Mouse (Mus musculus) lung, embryonic 15.5 days (tissue): ENCODE data around the gene Tgfbr3. TPM values are rescaled to one million over a fixed set of nuclear protein-coding genes. Genes with fewer than 3 reads are reported as not detected.
A peak's percentile ranks its signal among the peaks of the same experiment; 100 is the strongest.

Experiments used
- ATAC-seq: fragments of 200-750 bp; cut with Nextera tagmentation; 2 replicates; pipeline ENCODE4 v1.8.0; 2017; ENCODE audit warnings: moderate number of reproducible peaks, borderline replicate concordance; ENCODE audit not compliant: low FRiP score, low TSS enrichment; ENCODE audit errors: extremely low read depth
- H3K27ac ChIP-seq: fragments of 300-500 bp; sonication (generic); 2 replicates; pipeline ENCODE4 v1.5.1; 2015; ENCODE audit warnings: moderate library complexity, mild to moderate bottlenecking, inconsistent platforms
- H3K27me3 ChIP-seq: fragments of 300-500 bp; sonication (generic); 2 replicates; pipeline ENCODE4 v1.6.1; 2015; ENCODE audit warnings: inconsistent platforms
- H3K36me3 ChIP-seq: fragments of 300-500 bp; sonication (generic); 2 replicates; pipeline ENCODE4 v1.6.1; 2015; ENCODE audit warnings: inconsistent platforms
- H3K4me1 ChIP-seq: fragments of 300-500 bp; sonication (generic); 2 replicates; pipeline ENCODE4 v1.6.1; 2015; ENCODE audit warnings: inconsistent platforms
- H3K4me2 ChIP-seq: fragments of 300-500 bp; sonication (generic); 2 replicates; pipeline ENCODE4 v1.6.1; 2015; ENCODE audit warnings: inconsistent platforms, mild to moderate bottlenecking, moderate library complexity
- H3K4me3 ChIP-seq: fragments of 300-500 bp; sonication (generic); 2 replicates; pipeline ENCODE4 v1.5.1; 2015; ENCODE audit warnings: mild to moderate bottlenecking, inconsistent platforms
- H3K9ac ChIP-seq: fragments of 300-500 bp; sonication (generic); 2 replicates; pipeline ENCODE4 v1.6.1; 2015; ENCODE audit warnings: inconsistent platforms
- H3K9me3 ChIP-seq: fragments of 300-500 bp; sonication (generic); 2 replicates; pipeline ENCODE4 v1.6.1; 2016; ENCODE audit warnings: inconsistent platforms
- WGBS: fragments of 180-500 bp; shearing (Covaris S2); methylation state at CpG from one replicate; pipeline ENCODE4 v1.1.7; 2015; 5-methylcytosine and 5-hydroxymethylcytosine counted together
- polyA plus RNA-seq: library from polyadenylated mRNA; unstranded; fragments of >200 nt; fragmentation: Nextera tagmentation; extraction: Ambion mirVana; gene quantifications from 2 replicates; pipeline ENCODE4 v1.2.1, GENCODE M21; 2015

Tgfbr3 gene
- polyA plus RNA-seq, 1 experiment from 2014 or later = 22.2 TPM

DNA sequence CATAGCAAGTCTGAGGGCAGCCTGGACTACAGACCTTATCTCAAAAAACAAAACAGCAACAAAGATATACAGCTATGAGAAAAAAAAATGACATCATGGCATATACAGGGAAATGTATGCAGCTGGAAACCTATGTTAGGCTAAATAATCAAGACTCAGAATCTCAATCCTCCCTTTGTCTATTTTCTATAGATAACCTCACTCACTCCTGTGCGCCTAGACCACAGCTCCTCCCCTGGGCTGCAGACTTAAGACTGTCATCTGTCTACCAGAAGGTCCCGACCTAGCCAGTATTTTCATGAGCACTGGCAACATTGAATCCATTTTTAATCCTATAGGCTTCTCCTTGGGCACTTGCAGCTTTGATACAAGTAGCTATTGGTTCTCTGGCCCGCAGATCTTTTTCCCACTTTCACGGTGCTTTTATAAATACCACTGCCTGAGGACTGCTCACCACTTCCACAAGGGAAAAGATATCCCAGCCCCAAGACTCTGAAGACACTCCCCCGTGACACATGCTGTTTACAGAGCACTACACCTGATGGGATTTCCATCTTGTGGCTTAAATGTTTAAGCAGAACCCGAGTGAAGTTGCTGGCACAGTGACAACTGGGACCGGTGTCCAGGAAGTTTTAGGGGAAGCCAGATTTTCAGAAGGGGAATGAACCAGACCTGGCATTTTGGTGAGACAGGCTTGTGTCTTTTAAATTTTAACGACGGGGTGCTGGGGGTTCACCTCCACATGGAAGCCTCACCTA is 138.7 kb downstream of the Tgfbr3 start:
- no peak overlapping the region for H3K4me3 ChIP-seq
- no peak overlapping the region for H3K4me2 ChIP-seq
- no peak overlapping the region for H3K27ac ChIP-seq
- peaks cover 39% of the 10 kb centered on the region for H3K4me1 ChIP-seq
- ATAC-seq = no peak
- H3K36me3 ChIP-seq = no peaks in the 10 kb centered on the region
- H3K27me3 ChIP-seq = no peaks in the 10 kb centered on the region
- WGBS = 37% methylated on average over 9 of the region's 9 CpGs
- H3K9ac ChIP-seq = no peak overlapping the region
- H3K9me3 ChIP-seq = no peaks in the 10 kb centered on the region

DNA sequence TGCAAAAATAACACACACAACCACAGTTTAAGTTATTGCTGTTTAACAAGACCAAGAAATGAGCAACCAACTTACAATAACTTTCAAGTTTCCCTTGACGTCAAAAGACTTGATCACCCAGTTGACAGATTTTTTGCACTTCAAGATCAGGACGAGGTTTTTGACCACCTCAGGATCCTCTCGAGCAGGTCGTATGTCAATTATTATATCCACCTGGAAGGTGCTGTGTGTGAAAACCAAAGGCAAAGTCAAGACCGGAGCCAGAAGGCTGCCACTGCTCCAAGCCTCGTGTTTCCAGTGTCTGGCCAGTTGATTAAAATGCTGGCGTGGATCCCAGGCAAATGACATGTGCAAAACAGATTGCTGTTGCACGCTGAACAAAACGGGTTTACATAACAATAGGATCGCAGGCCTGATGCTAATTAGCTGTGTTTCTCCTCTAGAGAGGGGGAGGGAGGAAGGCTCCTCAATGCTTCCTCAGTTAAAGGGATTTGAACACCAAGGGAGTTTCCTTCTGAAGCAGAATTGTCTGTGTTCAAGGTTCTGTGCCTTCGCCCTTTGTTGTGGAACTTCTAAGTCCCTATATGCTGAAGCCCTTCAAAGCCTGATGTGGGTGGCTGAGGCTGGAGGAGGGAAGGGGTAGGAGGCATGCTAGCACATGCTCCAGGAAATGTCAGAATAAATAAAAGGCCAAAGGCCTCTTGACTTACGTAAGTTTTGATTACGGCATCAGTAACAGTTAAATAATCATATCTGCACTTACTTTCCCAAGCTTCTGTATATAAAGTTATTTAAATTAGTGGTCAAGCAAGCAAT is 141.3 kb downstream of the Tgfbr3 start:
- H3K4me3 ChIP-seq = no peak overlapping the region
- no peaks in the 10 kb centered on the region for H3K27me3 ChIP-seq
- no peak overlapping the region for H3K9ac ChIP-seq
- no peaks in the 10 kb centered on the region for H3K9me3 ChIP-seq
- peak overlapping the region; percentile 49 for H3K27ac ChIP-seq
- no peak overlapping the region for H3K4me2 ChIP-seq
- WGBS = 44% methylated on average over 13 of the region's 13 CpGs
- peaks cover 39% of the 10 kb centered on the region for H3K4me1 ChIP-seq
- ATAC-seq = peak; percentile 53; the same call in 1 of the 2 replicates
- H3K36me3 ChIP-seq = no peaks in the 10 kb centered on the region

DNA sequence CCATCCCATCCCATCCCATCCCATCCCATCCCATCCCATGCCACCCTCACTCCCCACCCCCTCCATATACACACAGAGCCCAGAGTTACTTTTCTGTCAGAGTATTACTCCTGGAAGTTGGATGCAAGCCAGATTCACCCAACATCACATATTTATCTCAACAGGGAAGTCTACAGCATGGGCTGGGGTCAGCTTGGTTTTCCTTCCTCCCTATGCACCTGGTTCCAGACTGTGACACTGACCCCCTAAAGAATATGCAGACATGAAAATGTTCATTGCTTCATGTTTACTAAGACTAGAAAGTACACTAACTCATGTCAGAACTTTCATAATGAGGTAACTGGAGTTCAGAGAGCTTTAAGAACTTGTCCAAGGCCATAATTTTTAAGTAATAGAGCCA is 142.0 kb downstream of the Tgfbr3 start:
- Histone ChIP-seq H3K4me2 (no peak overlapping the region), H3K9me3 (no peaks in the 10 kb centered on the region), H3K4me1 (peaks cover 39% of the 10 kb centered on the region), H3K4me3 (no peak overlapping the region), H3K27me3 (no peaks in the 10 kb centered on the region), H3K9ac (no peak overlapping the region), H3K27ac (no peak overlapping the region), H3K36me3 (no peaks in the 10 kb centered on the region)
- no peak for ATAC-seq

DNA sequence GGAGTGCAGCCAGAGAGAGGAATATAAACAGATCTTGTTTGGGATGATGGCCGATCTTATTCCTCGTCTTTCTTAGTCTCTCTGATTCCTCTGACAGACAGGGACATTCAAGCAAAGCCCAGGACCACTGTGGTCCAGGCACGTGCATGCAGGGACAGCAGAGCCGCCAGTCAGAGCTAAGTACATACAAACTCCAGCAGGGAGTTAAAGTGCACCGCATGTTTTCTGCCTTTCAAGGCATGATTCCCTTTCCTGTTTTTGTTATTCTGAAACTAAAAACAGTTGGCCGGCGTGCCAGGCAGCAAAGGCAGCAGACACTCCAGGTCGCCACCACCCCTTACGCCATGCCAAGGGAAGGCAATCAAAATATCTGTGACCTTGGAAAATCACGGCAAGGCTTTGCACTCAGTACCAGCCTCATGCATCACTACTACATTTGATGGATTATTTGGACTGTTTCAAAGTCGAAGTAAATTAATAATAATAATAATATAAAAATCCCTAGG is 143.3 kb downstream of the Tgfbr3 start:
- Histone ChIP-seq H3K27me3 (no peaks in the 10 kb centered on the region), H3K36me3 (no peaks in the 10 kb centered on the region; the same call in 1 of the 2 replicates), H3K9ac (no peak overlapping the region), H3K4me2 (no peak overlapping the region), H3K9me3 (no peaks in the 10 kb centered on the region), H3K27ac (no peak overlapping the region), H3K4me1 (peaks cover 30% of the 10 kb centered on the region), H3K4me3 (no peak overlapping the region)
- WGBS = 59% methylated on average over 11 of the region's 11 CpGs
- ATAC-seq = no peak

DNA sequence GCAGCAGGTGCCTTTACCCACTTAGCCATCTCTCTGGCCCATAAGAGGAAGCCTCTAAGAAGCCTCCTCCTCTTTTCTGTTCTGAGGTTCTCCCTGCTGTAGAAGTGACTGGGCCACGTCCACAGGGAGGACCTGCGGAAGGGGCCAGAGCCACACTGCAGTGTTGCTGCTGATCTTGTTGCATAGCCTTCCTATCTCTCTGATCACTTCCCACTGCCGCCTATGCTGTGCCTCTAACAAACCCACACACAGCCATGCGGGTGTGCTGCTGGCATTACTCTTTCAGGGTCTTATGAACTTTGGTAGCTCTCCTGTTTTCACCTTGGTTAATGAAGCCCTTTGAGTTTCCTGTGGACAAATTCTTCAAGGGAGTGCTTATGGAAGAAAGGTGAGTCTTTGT is 144.3 kb downstream of the Tgfbr3 start:
- H3K4me3 ChIP-seq = no peak overlapping the region
- H3K9ac ChIP-seq = no peak overlapping the region
- H3K27ac ChIP-seq = no peak overlapping the region
- H3K4me2 ChIP-seq = no peak overlapping the region
- no peak for ATAC-seq
- peaks cover 3% of the 10 kb centered on the region; the same call in 1 of the 2 replicates for H3K36me3 ChIP-seq
- H3K27me3 ChIP-seq = no peaks in the 10 kb centered on the region
- H3K9me3 ChIP-seq = no peaks in the 10 kb centered on the region
- 85% methylated on average over 4 of the region's 4 CpGs for WGBS
- H3K4me1 ChIP-seq = peaks cover 25% of the 10 kb centered on the region

DNA sequence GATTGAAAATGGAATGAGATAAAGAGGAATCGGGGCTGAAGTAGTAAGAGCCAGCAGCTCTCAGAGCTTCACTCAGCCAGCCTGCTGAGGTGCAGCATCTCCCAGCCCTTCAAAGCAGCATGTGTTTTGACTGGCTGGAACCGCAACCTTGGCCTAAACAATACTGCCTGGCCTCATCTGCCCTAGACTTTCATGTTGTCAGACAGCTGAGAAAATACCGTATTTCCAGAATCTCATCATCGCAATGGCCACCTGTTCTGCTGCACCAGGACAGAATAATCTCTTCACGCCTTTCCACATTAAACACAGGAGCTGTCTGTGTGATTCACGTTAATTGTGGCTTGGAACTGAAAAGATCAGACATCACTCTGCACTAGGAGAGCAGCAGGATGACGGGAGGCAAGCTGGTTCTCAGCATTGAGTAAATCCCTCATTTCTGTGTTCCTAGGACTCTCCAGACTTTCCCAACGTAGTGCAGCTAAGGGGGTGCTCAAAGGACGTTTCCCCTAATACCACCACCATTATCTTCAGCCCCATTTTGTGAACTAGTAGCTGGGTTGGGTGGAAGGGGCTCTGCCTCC is 145.1 kb downstream of the Tgfbr3 start:
- no peak for ATAC-seq
- H3K4me1 ChIP-seq = peaks cover 25% of the 10 kb centered on the region
- H3K4me3 ChIP-seq = no peak overlapping the region
- no peak overlapping the region for H3K4me2 ChIP-seq
- H3K27ac ChIP-seq = no peak overlapping the region
- no peaks in the 10 kb centered on the region for H3K27me3 ChIP-seq
- H3K36me3 ChIP-seq = peaks cover 5% of the 10 kb centered on the region; the same call in 1 of the 2 replicates
- H3K9ac ChIP-seq = no peak overlapping the region
- no peaks in the 10 kb centered on the region for H3K9me3 ChIP-seq
- 57% methylated on average over 9 of the region's 9 CpGs for WGBS

DNA sequence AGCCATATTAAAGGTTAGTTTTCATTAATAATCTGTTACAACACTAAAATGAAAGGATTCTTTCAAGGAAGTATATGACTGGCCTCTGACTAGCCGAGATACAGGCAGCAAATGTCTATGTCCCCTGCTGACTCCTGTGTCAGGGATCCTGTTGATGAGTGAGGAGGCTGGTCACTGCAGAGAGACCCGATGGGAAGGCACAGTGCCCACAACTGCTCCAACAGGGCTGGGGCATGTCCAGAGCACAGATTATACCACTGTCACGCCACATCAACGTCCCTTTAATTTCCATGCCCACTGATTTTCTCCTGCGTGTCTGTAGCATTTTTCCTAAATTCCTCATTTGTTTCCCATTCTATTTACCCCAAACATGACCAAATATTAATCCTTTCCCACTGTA is 146.0 kb downstream of the Tgfbr3 start:
- H3K36me3 ChIP-seq = peaks cover 11% of the 10 kb centered on the region; the same call in 1 of the 2 replicates
- no peak overlapping the region for H3K9ac ChIP-seq
- no peak for ATAC-seq
- H3K4me3 ChIP-seq = no peak overlapping the region
- no peaks in the 10 kb centered on the region for H3K9me3 ChIP-seq
- H3K27me3 ChIP-seq = no peaks in the 10 kb centered on the region
- no peak overlapping the region for H3K4me2 ChIP-seq
- H3K4me1 ChIP-seq = peaks cover 21% of the 10 kb centered on the region
- WGBS = 87% methylated on average over 5 of the region's 5 CpGs
- no peak overlapping the region for H3K27ac ChIP-seq

DNA sequence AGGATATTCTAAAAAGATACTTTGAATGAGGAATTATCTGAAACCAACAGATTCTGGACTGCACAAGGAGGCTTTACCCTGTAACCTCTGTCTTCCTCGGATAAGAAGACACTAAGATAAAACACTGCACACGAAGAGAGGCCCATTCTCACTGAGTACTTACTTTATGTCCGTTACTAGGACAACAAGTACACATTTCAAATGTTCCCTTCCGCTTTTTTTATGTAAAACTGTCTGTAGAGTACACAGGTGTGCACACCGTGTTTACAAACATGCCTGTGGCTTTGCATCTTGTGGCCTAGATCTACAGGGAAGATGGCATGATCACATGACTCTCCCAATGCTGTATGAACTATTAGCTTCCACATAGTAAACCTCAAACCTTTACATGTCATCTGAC is 146.6 kb downstream of the Tgfbr3 start:
- no peak overlapping the region for H3K4me3 ChIP-seq
- 79% methylated on average over 5 of the region's 5 CpGs for WGBS
- H3K36me3 ChIP-seq = peaks cover 11% of the 10 kb centered on the region; the same call in 1 of the 2 replicates
- no peaks in the 10 kb centered on the region for H3K9me3 ChIP-seq
- no peak overlapping the region for H3K4me2 ChIP-seq
- H3K27me3 ChIP-seq = no peaks in the 10 kb centered on the region
- H3K9ac ChIP-seq = no peak overlapping the region
- no peak for ATAC-seq
- no peak overlapping the region for H3K27ac ChIP-seq
- H3K4me1 ChIP-seq = peaks cover 14% of the 10 kb centered on the region

DNA sequence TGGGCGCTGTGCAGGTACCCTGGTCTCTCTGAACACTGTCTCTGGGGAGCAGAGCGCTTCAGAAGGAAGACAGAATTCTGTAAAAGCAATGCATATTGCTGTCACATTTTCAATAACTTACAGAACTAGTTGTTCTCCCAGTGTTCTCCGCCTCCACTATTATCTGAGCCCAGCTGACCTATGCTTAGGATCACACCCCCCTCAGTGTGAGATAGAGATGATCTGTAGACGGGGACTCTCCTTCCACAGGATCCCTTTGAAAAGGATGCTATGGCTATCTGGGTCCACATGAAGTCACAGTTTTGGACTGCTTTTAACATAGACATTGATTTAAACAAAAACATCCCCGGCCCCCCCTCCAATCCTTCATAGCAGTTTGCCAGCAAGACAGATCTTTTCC is 148.1 kb downstream of the Tgfbr3 start:
- 84% methylated on average over 5 of the region's 5 CpGs for WGBS
- no peak overlapping the region for H3K9ac ChIP-seq
- no peak for ATAC-seq
- H3K4me2 ChIP-seq = no peak overlapping the region
- no peaks in the 10 kb centered on the region for H3K9me3 ChIP-seq
- H3K27ac ChIP-seq = no peak overlapping the region
- H3K27me3 ChIP-seq = no peaks in the 10 kb centered on the region
- peaks cover 23% of the 10 kb centered on the region for H3K36me3 ChIP-seq
- no peak overlapping the region for H3K4me3 ChIP-seq
- peaks cover 7% of the 10 kb centered on the region; the same call in 1 of the 2 replicates for H3K4me1 ChIP-seq

DNA sequence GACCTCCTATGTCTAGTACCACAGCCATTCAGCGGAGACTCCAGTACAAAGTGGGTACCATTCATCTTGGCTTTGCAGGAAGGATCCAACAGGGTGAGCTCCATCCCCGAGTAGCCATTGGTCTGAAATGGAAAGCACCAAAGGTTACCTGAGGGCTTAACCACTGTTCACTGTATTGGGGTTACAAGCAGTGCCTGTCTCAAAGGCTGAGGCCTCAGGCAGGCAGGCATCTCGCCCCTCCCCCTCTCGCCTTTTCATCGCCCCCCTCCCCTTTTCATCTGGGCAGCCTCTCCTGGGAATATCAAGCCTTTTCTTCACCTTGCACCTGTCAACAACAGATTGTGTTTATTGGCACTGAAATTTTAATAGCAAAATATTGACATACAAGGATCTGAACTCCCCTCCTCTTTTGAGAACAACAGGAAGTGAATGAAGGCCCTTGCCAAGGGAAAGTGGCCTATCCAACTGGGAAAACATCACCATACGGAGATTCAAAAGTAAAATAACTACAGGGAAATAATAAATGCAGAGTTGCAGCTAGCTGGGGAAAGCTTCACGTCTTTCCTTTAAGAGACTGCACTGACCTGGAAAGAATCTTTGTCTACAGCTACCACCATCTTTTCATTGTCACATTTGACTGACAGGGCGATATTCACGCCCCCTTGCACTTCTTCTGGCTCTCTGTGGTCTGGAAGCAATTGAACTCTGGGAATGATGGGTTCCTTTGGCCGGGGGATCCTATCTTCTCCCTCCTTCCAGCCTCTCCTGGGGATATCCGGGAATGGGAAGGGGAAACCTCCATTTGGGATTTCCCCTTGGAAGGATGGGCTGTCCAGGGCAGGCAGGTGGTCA is 149.4 kb downstream of the Tgfbr3 start:
- H3K4me1 ChIP-seq = no peaks in the 10 kb centered on the region
- ATAC-seq = no peak
- H3K9me3 ChIP-seq = no peaks in the 10 kb centered on the region
- peaks cover 33% of the 10 kb centered on the region for H3K36me3 ChIP-seq
- H3K4me3 ChIP-seq = no peak overlapping the region
- WGBS = 86% methylated on average over 11 of the region's 11 CpGs
- H3K9ac ChIP-seq = no peak overlapping the region
- no peak overlapping the region for H3K27ac ChIP-seq
- no peak overlapping the region for H3K4me2 ChIP-seq
- no peaks in the 10 kb centered on the region for H3K27me3 ChIP-seq

DNA sequence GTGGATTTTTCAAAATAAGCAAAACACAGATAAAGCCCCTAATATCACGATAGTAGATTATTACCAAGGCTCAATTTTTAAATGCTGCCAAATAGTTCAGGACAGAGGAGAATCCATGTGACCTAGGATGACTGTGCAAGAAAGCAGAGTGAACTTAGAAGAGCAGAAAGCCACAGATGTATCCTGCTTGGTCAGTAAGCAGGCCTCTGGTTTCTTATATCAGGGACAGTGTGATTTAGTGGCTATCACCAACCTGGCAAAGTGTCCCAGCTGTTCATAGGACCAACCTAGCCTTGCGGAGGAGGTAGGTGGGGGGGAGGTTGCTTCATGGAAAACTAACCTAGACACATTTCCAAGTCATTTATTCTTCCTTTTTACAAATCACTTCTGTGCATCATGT is 156.1 kb downstream of the Tgfbr3 start:
- Histone ChIP-seq H3K9me3 (no peaks in the 10 kb centered on the region), H3K27ac (no peak overlapping the region), H3K4me3 (no peak overlapping the region), H3K36me3 (peaks cover 51% of the 10 kb centered on the region), H3K4me1 (no peaks in the 10 kb centered on the region), H3K27me3 (no peaks in the 10 kb centered on the region), H3K4me2 (no peak overlapping the region), H3K9ac (no peak overlapping the region)
- WGBS = 88% methylated on average over 2 of the region's 2 CpGs
- ATAC-seq = no peak
